Mouse (Mus musculus) intestine, postnatal 0 days (tissue): ENCODE results near the gene Asf1a. TPM values are rescaled to one million over a fixed set of nuclear protein-coding genes. Genes with fewer than 3 reads are reported as not detected.
A peak's percentile ranks its signal among the peaks of the same experiment; 100 is the strongest.

Source experiments
- ATAC-seq: fragments of 200-750 bp; cut with Nextera tagmentation; 2 replicates; pipeline ENCODE4 v1.8.0; 2017; ENCODE audit warnings: mild to moderate bottlenecking, moderate TSS enrichment, moderate library complexity
- H3K27ac ChIP-seq: fragments of 300-500 bp; sonication (generic); 2 replicates; pipeline ENCODE4 v1.5.1; 2014; ENCODE audit warnings: mild to moderate bottlenecking, low read depth, low read length, moderate library complexity
- H3K27me3 ChIP-seq: fragments of 300-500 bp; sonication (generic); replicated peaks from 2 replicates; pipeline ENCODE4 v1.6.1; 2014; ENCODE audit warnings: low read length, mixed read lengths; ENCODE audit not compliant: control insufficient read depth, insufficient read depth
- H3K36me3 ChIP-seq: fragments of 300-500 bp; sonication (generic); 2 replicates; pipeline ENCODE4 v1.6.1; 2014; ENCODE audit warnings: mild to moderate bottlenecking, moderate library complexity; ENCODE audit not compliant: control insufficient read depth, insufficient read depth
- H3K4me1 ChIP-seq: fragments of 300-500 bp; sonication (generic); replicated peaks from 2 replicates; pipeline ENCODE4 v1.6.1; 2014; ENCODE audit warnings: antibody characterized with exemption, low read length, mixed read lengths; ENCODE audit not compliant: control insufficient read depth, insufficient read depth
- H3K4me2 ChIP-seq: fragments of 300-500 bp; sonication (generic); replicated peaks from 2 replicates; pipeline ENCODE4 v1.6.1; 2014; ENCODE audit warnings: low read depth, mild to moderate bottlenecking, moderate library complexity
- H3K4me3 ChIP-seq: fragments of 300-500 bp; sonication (generic); 2 replicates; pipeline ENCODE4 v1.5.1; 2014; ENCODE audit warnings: low read depth, low read length
- H3K9ac ChIP-seq: fragments of 300-500 bp; sonication (generic); 2 replicates; pipeline ENCODE4 v1.6.1; 2014; ENCODE audit warnings: mild to moderate bottlenecking, low read depth, low read length
- H3K9me3 ChIP-seq: fragments of 300-500 bp; sonication (generic); 2 replicates; pipeline ENCODE4 v1.6.1; 2016; ENCODE audit warnings: mixed run types; ENCODE audit not compliant: control insufficient read depth
- CTCF ChIP-seq: sonication (generic); IDR thresholded peaks from 2 replicates; pipeline ENCODE4 v1.5.1; 2016; ENCODE audit warnings: low read depth, mild to moderate bottlenecking, control low read depth, antibody characterized with exemption, moderate library complexity
- WGBS: fragments of 180-500 bp; shearing (Covaris S2); extraction: QIAGEN DNeasy Blood & Tissue Kit; methylation state at CpG from one replicate; pipeline ENCODE4 v1.1.7; 2014; 5-methylcytosine and 5-hydroxymethylcytosine counted together
- polyA plus RNA-seq: library from polyadenylated mRNA; unstranded; fragments of >200 nt; fragmentation: Nextera tagmentation; extraction: Ambion mirVana; gene quantifications from 2 replicates; pipeline ENCODE4 v1.2.1, GENCODE M21; 2015

The Asf1a gene
- polyA plus RNA-seq, result 40.4 and 44.5 TPM in 2 replicates

- Histone ChIP-seq H3K36me3 (no peaks in the 10 kb centered on the region), H3K4me1 (no peaks in the 10 kb centered on the region; the same call in 1 of the 2 replicates), H3K27ac (peak within 1 kb of the TSS; percentile 98), H3K4me2 (peak within 1 kb of the TSS; percentile 80), H3K9ac (peak within 1 kb of the TSS; percentile 88), H3K4me3 (peak within 1 kb of the TSS; percentile 74), H3K9me3 (no peaks in the 10 kb centered on the region), H3K27me3 (no peaks in the 10 kb centered on the region)
- TF ChIP-seq CTCF, result peak; percentile 82
- WGBS, result under 1% methylated on average over 45 of the region's 52 CpGs
- peak; percentile 98 for ATAC-seq
Observed at GRCm38 (mm10) chr10:53596677-53597120, at the start of gene Asf1a. Gene Asf1a (plus strand): TSS chr10:53596757.

GRCm38 (mm10) chr10:53562001-53562400 is 34.6 kb upstream of the Asf1a start:
- no peak overlapping the region for H3K9ac ChIP-seq
- no peaks in the 10 kb centered on the region; the same call in 1 of the 2 replicates for H3K36me3 ChIP-seq
- no peak overlapping the region for H3K4me2 ChIP-seq
- no peak for TF ChIP-seq CTCF
- no peak overlapping the region for H3K27ac ChIP-seq
- no peak overlapping the region for H3K4me3 ChIP-seq
- WGBS, result 82% methylated on average over 5 of the region's 5 CpGs
- H3K4me1 ChIP-seq, result no peaks in the 10 kb centered on the region
- no peaks in the 10 kb centered on the region for H3K9me3 ChIP-seq
- no peak for ATAC-seq
- no peaks in the 10 kb centered on the region for H3K27me3 ChIP-seq

- H3K4me3 ChIP-seq, result no peak overlapping the region
- H3K9ac ChIP-seq, result no peak overlapping the region
- no peak overlapping the region for H3K4me2 ChIP-seq
- H3K27me3 ChIP-seq, result no peaks in the 10 kb centered on the region
- H3K9me3 ChIP-seq, result no peaks in the 10 kb centered on the region
- no peak overlapping the region for H3K27ac ChIP-seq
- 80% methylated on average over 2 of the region's 2 CpGs for WGBS
- peaks cover 9% of the 10 kb centered on the region; the same call in 1 of the 2 replicates for H3K4me1 ChIP-seq
- no peak for TF ChIP-seq CTCF
- ATAC-seq, result no peak
- no peaks in the 10 kb centered on the region; the same call in 1 of the 2 replicates for H3K36me3 ChIP-seq
Observed at GRCm38 (mm10) chr10:53565538-53565937, 31.0 kb upstream of the Asf1a start.

GRCm38 (mm10) chr10:53568531-53568930 is 28.0 kb upstream of the Asf1a start:
- ATAC-seq, result peak; percentile 77
- H3K9me3 ChIP-seq, result no peaks in the 10 kb centered on the region
- peaks cover 9% of the 10 kb centered on the region; the same call in 1 of the 2 replicates for H3K4me1 ChIP-seq
- no peak overlapping the region for H3K4me3 ChIP-seq
- H3K4me2 ChIP-seq, result no peak overlapping the region
- no peaks in the 10 kb centered on the region for H3K36me3 ChIP-seq
- no peak overlapping the region for H3K9ac ChIP-seq
- TF ChIP-seq CTCF, result no peak
- no peak overlapping the region for H3K27ac ChIP-seq
- no peaks in the 10 kb centered on the region for H3K27me3 ChIP-seq

- Histone ChIP-seq H3K9ac (0 out of 2 replicates have a peak overlapping the region, but pooled peaks have one; percentile 23), H3K36me3 (no peaks in the 10 kb centered on the region), H3K4me3 (peak overlapping the region; percentile 35), H3K27ac (no peak overlapping the region), H3K4me1 (no peaks in the 10 kb centered on the region), H3K4me2 (peak overlapping the region; percentile 73), H3K9me3 (no peaks in the 10 kb centered on the region), H3K27me3 (no peaks in the 10 kb centered on the region)
- TF ChIP-seq CTCF, result no peak
- 33% methylated on average over 7 of the region's 7 CpGs for WGBS
- peak; percentile 65; the same call in 1 of the 2 replicates for ATAC-seq
Observed at GRCm38 (mm10) chr10:53580137-53580536, 16.4 kb upstream of the Asf1a start.

GRCm38 (mm10) chr10:53580621-53581081 is 15.9 kb upstream of the Asf1a start:
- Histone ChIP-seq H3K27ac (no peak overlapping the region), H3K4me1 (no peaks in the 10 kb centered on the region), H3K4me3 (peak overlapping the region; percentile 35), H3K9me3 (no peaks in the 10 kb centered on the region), H3K4me2 (peak overlapping the region; percentile 73), H3K27me3 (no peaks in the 10 kb centered on the region), H3K36me3 (no peaks in the 10 kb centered on the region), H3K9ac (0 out of 2 replicates have a peak overlapping the region, but pooled peaks have one; percentile 17)
- 20% methylated on average over 14 of the region's 14 CpGs for WGBS
- no peak for TF ChIP-seq CTCF
- ATAC-seq, result peak; percentile 60

GRCm38 (mm10) chr10:53581087-53581486 is 15.5 kb upstream of the Asf1a start:
- Histone ChIP-seq H3K4me1 (no peaks in the 10 kb centered on the region), H3K4me3 (peak overlapping the region; percentile 35), H3K9me3 (no peaks in the 10 kb centered on the region), H3K27me3 (no peaks in the 10 kb centered on the region), H3K9ac (0 out of 2 replicates have a peak overlapping the region, but pooled peaks have one; percentile 17), H3K4me2 (peak overlapping the region; percentile 73), H3K27ac (no peak overlapping the region), H3K36me3 (no peaks in the 10 kb centered on the region)
- no peak for TF ChIP-seq CTCF
- no peak for ATAC-seq
- 40% methylated on average over 9 of the region's 12 CpGs for WGBS
